20 mouse cellular contexts compared by ENCODE assay signal in genomic region chr2:128523425-128524108, GRCm38 (mm10).
DNase-seq lines count a peak whose midpoint lies in the region; ATAC-seq and TF ChIP-seq lines count a peak whose summit lies in the region.
"Had no signal": no experiment of that assay in that cellular context is flagged by ENCODE, and none has a peak within 500 bp of the region (broad histone marks: within the 10 kb centered on the region; RNA-seq: fewer than 3 reads in every experiment).

No protein-coding gene starts in this region.

- no peak overlapping the region for H3K4me2 ChIP-seq in embryonic facial prominence, embryonic 13.5 days
- no peak overlapping the region for H3K4me2 ChIP-seq in liver, embryonic 11.5 days
- H3K4me2 ChIP-seq: forebrain, embryonic 12.5 days; heart, embryonic 11.5 days; liver, embryonic 12.5 days had no signal

- no peak overlapping the region for H3K4me3 ChIP-seq in embryonic facial prominence, embryonic 13.5 days
- no peak overlapping the region for H3K4me3 ChIP-seq in liver, embryonic 11.5 days (ENCODE audit: low read depth, low read length)
- H3K4me3 ChIP-seq in layer of hippocampus, adult 2 months = no peak overlapping the region
- H3K4me3 ChIP-seq: forebrain, embryonic 12.5 days; liver, embryonic 12.5 days had no signal

- H3K27me3 ChIP-seq in embryonic facial prominence, embryonic 13.5 days = no peaks in the 10 kb centered on the region
- H3K27me3 ChIP-seq in liver, embryonic 11.5 days (replicated peaks; ENCODE audit: control insufficient read depth, insufficient read depth, low read length) = no peaks in the 10 kb centered on the region
- H3K27me3 ChIP-seq: forebrain, embryonic 12.5 days; liver, embryonic 12.5 days had no signal

- H3K4me1 ChIP-seq in embryonic facial prominence, embryonic 13.5 days = peaks cover 12% of the 10 kb centered on the region
- no peaks in the 10 kb centered on the region for H3K4me1 ChIP-seq in liver, embryonic 11.5 days (replicated peaks; ENCODE audit: control insufficient read depth, insufficient read depth, low read length)
- H3K4me1 ChIP-seq: forebrain, embryonic 12.5 days; liver, embryonic 12.5 days had no signal

- peak overlapping the region; percentile 76 for H3K27ac ChIP-seq in embryonic facial prominence, embryonic 13.5 days
- H3K27ac ChIP-seq in liver, embryonic 11.5 days (ENCODE audit: low read depth, low read length) = no peak overlapping the region
- H3K27ac ChIP-seq in layer of hippocampus, adult 2 months = no peak overlapping the region
- H3K27ac ChIP-seq: forebrain, embryonic 12.5 days; liver, embryonic 12.5 days had no signal

- 49% methylated on average over 4 of the region's 4 CpGs for WGBS in embryonic facial prominence, embryonic 13.5 days
- 58% methylated on average over 4 of the region's 4 CpGs for WGBS in liver, embryonic 11.5 days

- H3K9ac ChIP-seq in embryonic facial prominence, embryonic 13.5 days = no peak overlapping the region
- H3K9ac ChIP-seq in liver, embryonic 11.5 days (ENCODE audit: low read depth, low read length) = no peak overlapping the region
- H3K9ac ChIP-seq: forebrain, embryonic 12.5 days; liver, embryonic 12.5 days had no signal

- H3K9me3 ChIP-seq in embryonic facial prominence, embryonic 13.5 days = no peaks in the 10 kb centered on the region
- H3K9me3 ChIP-seq in liver, embryonic 11.5 days (ENCODE audit: control insufficient read depth, low read length) = no peaks in the 10 kb centered on the region
- H3K9me3 ChIP-seq: forebrain, embryonic 12.5 days; G1E; liver, embryonic 12.5 days had no signal

- H3K36me3 ChIP-seq in embryonic facial prominence, embryonic 13.5 days = no peaks in the 10 kb centered on the region
- no peaks in the 10 kb centered on the region for H3K36me3 ChIP-seq in liver, embryonic 11.5 days (ENCODE audit: control insufficient read depth, insufficient read depth, low read length)
- H3K36me3 ChIP-seq: forebrain, embryonic 12.5 days; G1E; liver, embryonic 12.5 days had no signal

- intact Hi-C loops in heart, postnatal 25 days (cut with DNase I) = no loop called here

- no peak for TF ChIP-seq CTCF in layer of hippocampus, adult 2 months (conservative IDR thresholded peaks at IDR 0.05)

- DNase-seq in heart, postnatal 4 days = peak; percentile 15
- no peak for DNase-seq in heart, postnatal 25 days (ENCODE audit: low spot score)
- peak; percentile 89 for DNase-seq in NIH3T3 (ENCODE audit: low read depth)
- DNase-seq in gastrocnemius, postnatal 25 days = peak; percentile 20
- DNase-seq in liver, embryonic 11.5 days (ENCODE audit: low spot score) = no peak
- no peak for DNase-seq in right cerebral cortex, postnatal 36 days (ENCODE audit: low spot score in 2 of 2)
- DNase-seq in layer of hippocampus, adult 2 months (ENCODE audit: low spot score in 2 of 2) = no peak
- DNase-seq: adrenal gland, adult 2 months; cerebellum, postnatal 36 days; kidney, adult 2 months; kidney, postnatal 14 days; lung, postnatal 14 days; right cerebral cortex, postnatal 4 days had no signal

- no peak for ATAC-seq in embryonic facial prominence, embryonic 13.5 days (ENCODE audit: insufficient number of reproducible peaks, insufficient read depth, low FRiP score, low TSS enrichment, low read depth)
- no peak for ATAC-seq in liver, embryonic 11.5 days (replicated peaks; ENCODE audit: low FRiP score)
- ATAC-seq: CD4-positive, CD25-positive, alpha-beta regulatory T cell, adult 4 months; liver, embryonic 12.5 days; midbrain, embryonic 16.5 days had no signal

Comparison
In these comparisons a context has a peak if more than half of its experiments do, and no peak if none do; other contexts are left out.
1. DNase-seq: peak in heart, postnatal 4 days (single experiment), NIH3T3 (single experiment) and gastrocnemius, postnatal 25 days (single experiment); none in heart, postnatal 25 days (single experiment), liver, embryonic 11.5 days (single experiment), right cerebral cortex, postnatal 36 days (0 of 2) and layer of hippocampus, adult 2 months (0 of 2).